Mouse (Mus musculus): ENCODE results near the gene Hvcn1. TPM values are rescaled to one million over a fixed set of nuclear protein-coding genes. Genes with fewer than 3 reads are reported as not detected.

Gene Hvcn1
- polyA plus RNA-seq, 1 experiment from 2014 or later: 12.5 TPM

DNA sequence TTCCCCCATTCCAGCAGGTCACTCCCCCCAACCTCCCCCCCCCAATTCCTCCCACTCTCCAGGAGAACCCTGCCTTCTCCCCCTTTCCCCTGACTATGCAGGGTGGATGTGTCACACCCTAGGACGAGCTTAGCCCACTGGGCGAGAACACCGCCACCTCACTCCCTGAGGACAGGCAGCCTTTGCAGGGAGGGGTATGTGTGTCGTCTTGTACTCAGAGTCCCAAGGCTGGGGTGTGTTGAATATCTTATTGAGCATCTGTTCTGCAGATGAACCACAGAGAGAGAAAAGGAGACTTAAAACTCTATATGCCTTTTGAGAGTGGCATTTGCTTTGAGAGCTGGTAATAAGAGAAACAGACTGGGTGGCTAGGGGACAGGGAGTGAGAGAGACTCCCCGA lies 30.6 kb downstream of the Hvcn1 start:
- Histone ChIP-seq H3K27ac (ENCODE audit: low read depth, low read length) (no peak overlapping the region), H3K36me3 (ENCODE audit: control insufficient read depth, insufficient read depth, low read length) (peaks cover 6% of the 10 kb centered on the region), H3K27me3 (ENCODE audit: control insufficient read depth, insufficient read depth, low read length) (no peaks in the 10 kb centered on the region), H3K9ac (ENCODE audit: low read length) (no peak overlapping the region), H3K4me1 (ENCODE audit: control insufficient read depth, insufficient read depth, low read length) (no peaks in the 10 kb centered on the region), H3K4me2 (no peak overlapping the region), H3K9me3 (ENCODE audit: control insufficient read depth, low read length) (no peaks in the 10 kb centered on the region), H3K4me3 (ENCODE audit: low read depth, low read length) (no peak overlapping the region)
- no peak for ATAC-seq (ENCODE audit: low FRiP score)
- 64% methylated on average over 5 of the region's 5 CpGs for WGBS
- DNase-seq (ENCODE audit: low spot score, missing footprints): no peak

DNA sequence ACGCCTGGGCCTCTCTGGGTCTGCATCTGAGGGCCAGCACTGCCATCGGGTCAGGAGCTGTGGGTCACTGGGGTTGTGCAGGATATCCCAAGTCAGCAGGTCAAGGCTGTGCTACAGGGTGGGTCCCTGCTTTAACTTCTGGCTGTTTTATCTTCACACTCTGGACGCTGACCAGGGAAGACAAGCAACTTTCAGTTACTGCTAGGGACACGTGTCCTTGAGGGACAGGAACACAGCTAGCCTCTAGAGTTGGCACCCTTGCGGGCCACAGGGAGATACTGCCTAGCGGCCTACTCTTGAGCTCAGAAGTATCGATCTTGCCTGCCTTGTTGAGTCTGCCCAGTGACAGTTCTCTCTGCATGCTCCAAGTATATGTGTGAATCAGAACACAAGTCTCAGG lies 33.0 kb downstream of the Hvcn1 start:
- no peak for DNase-seq (ENCODE audit: low spot score, missing footprints)
- Histone ChIP-seq H3K27ac (ENCODE audit: low read depth, low read length) (no peak overlapping the region), H3K9me3 (ENCODE audit: control insufficient read depth, low read length) (no peaks in the 10 kb centered on the region), H3K4me2 (no peak overlapping the region), H3K9ac (ENCODE audit: low read length) (no peak overlapping the region), H3K27me3 (ENCODE audit: control insufficient read depth, insufficient read depth, low read length) (no peaks in the 10 kb centered on the region), H3K36me3 (ENCODE audit: control insufficient read depth, insufficient read depth, low read length) (peaks cover 6% of the 10 kb centered on the region), H3K4me3 (ENCODE audit: low read depth, low read length) (no peak overlapping the region), H3K4me1 (ENCODE audit: control insufficient read depth, insufficient read depth, low read length) (no peaks in the 10 kb centered on the region)
- no peak for ATAC-seq (ENCODE audit: low FRiP score)
- WGBS: 82% methylated on average over 7 of the region's 7 CpGs

DNA sequence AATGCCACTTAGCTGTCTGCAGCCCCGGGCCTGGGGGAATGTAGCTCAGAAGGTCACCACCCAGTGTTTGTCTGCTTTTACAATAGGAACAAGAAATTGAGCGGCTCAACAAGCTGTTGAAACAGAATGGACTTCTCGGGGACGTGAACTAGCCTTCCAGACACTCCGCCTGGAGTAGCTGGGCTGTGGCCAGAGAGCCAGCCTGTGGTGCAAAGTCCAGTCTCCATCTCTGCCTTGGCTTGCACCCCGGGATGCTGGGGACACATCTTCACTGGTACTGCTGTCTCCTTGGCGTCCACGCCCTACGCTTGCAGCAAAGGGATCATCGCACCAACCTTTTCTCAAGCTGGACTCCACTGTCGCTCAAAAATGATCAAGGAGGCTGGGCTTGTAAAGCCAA lies 33.9 kb downstream of the Hvcn1 start:
- H3K9ac ChIP-seq (ENCODE audit: low read length): no peak overlapping the region
- H3K4me1 ChIP-seq (ENCODE audit: control insufficient read depth, insufficient read depth, low read length): no peaks in the 10 kb centered on the region
- H3K4me2 ChIP-seq: no peak overlapping the region
- 91% methylated on average over 11 of the region's 11 CpGs for WGBS
- no peaks in the 10 kb centered on the region for H3K27me3 ChIP-seq (ENCODE audit: control insufficient read depth, insufficient read depth, low read length)
- peaks cover 6% of the 10 kb centered on the region for H3K36me3 ChIP-seq (ENCODE audit: control insufficient read depth, insufficient read depth, low read length)
- no peak overlapping the region for H3K27ac ChIP-seq (ENCODE audit: low read depth, low read length)
- no peak for DNase-seq (ENCODE audit: low spot score, missing footprints)
- H3K9me3 ChIP-seq (ENCODE audit: control insufficient read depth, low read length): no peaks in the 10 kb centered on the region
- no peak for ATAC-seq (ENCODE audit: low FRiP score)
- no peak overlapping the region for H3K4me3 ChIP-seq (ENCODE audit: low read depth, low read length)

DNA sequence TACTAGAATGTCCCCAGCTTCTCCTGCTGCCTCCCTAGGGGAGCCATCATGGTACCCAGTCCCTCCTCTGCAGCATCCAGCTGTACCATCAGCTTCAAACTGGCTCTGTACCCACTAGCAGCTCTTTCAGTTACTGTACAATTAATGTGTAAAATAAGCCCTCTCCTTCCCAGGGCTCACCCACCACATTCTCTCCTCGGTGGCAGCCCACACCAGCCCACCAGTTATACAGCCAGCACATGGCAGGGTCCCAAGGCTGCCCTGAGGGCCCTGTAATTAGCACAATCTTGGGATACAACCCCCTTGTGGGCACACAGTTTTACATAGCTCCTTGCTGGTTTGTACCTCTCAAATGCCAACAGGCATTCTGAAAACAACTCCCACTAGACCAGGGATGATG lies 34.4 kb downstream of the Hvcn1 start:
- Histone ChIP-seq H3K27me3 (ENCODE audit: control insufficient read depth, insufficient read depth, low read length) (no peaks in the 10 kb centered on the region), H3K27ac (ENCODE audit: low read depth, low read length) (no peak overlapping the region), H3K4me3 (ENCODE audit: low read depth, low read length) (no peak overlapping the region), H3K9ac (ENCODE audit: low read length) (no peak overlapping the region), H3K4me1 (ENCODE audit: control insufficient read depth, insufficient read depth, low read length) (no peaks in the 10 kb centered on the region), H3K36me3 (ENCODE audit: control insufficient read depth, insufficient read depth, low read length) (peaks cover 6% of the 10 kb centered on the region), H3K9me3 (ENCODE audit: control insufficient read depth, low read length) (no peaks in the 10 kb centered on the region), H3K4me2 (no peak overlapping the region)
- no peak for ATAC-seq (ENCODE audit: low FRiP score)
- 94% methylated on average over 1 of the region's 1 CpGs for WGBS
- no peak for DNase-seq (ENCODE audit: low spot score, missing footprints)

- Histone ChIP-seq H3K9me3 (ENCODE audit: control insufficient read depth, low read length) (no peaks in the 10 kb centered on the region), H3K4me2 (no peak overlapping the region), H3K27ac (ENCODE audit: low read depth, low read length) (no peak overlapping the region), H3K9ac (ENCODE audit: low read length) (no peak overlapping the region), H3K36me3 (ENCODE audit: control insufficient read depth, insufficient read depth, low read length) (peaks cover 9% of the 10 kb centered on the region), H3K4me3 (ENCODE audit: low read depth, low read length) (no peak overlapping the region), H3K27me3 (ENCODE audit: control insufficient read depth, insufficient read depth, low read length) (no peaks in the 10 kb centered on the region), H3K4me1 (ENCODE audit: control insufficient read depth, insufficient read depth, low read length) (no peaks in the 10 kb centered on the region)
- ATAC-seq (ENCODE audit: low FRiP score) (no peak), DNase-seq (ENCODE audit: low spot score, missing footprints) (no peak)
- WGBS: 87% methylated on average over 6 of the region's 6 CpGs
Observed at GRCm38 (mm10) chr5:122242521-122243123, 36.0 kb downstream of the Hvcn1 start.

GRCm38 (mm10) chr5:122243781-122244523 lies 37.3 kb downstream of the Hvcn1 start:
- Histone ChIP-seq H3K4me3 (ENCODE audit: low read depth, low read length) (no peak overlapping the region), H3K9me3 (ENCODE audit: control insufficient read depth, low read length) (no peaks in the 10 kb centered on the region), H3K36me3 (ENCODE audit: control insufficient read depth, insufficient read depth, low read length) (peaks cover 12% of the 10 kb centered on the region), H3K27ac (ENCODE audit: low read depth, low read length) (no peak overlapping the region), H3K9ac (ENCODE audit: low read length) (no peak overlapping the region), H3K4me2 (no peak overlapping the region), H3K27me3 (ENCODE audit: control insufficient read depth, insufficient read depth, low read length) (no peaks in the 10 kb centered on the region), H3K4me1 (ENCODE audit: control insufficient read depth, insufficient read depth, low read length) (no peaks in the 10 kb centered on the region)
- DNase-seq (ENCODE audit: low spot score, missing footprints) (peak; percentile 45), ATAC-seq (ENCODE audit: low FRiP score) (no peak)
- 88% methylated on average over 17 of the region's 17 CpGs for WGBS

DNA sequence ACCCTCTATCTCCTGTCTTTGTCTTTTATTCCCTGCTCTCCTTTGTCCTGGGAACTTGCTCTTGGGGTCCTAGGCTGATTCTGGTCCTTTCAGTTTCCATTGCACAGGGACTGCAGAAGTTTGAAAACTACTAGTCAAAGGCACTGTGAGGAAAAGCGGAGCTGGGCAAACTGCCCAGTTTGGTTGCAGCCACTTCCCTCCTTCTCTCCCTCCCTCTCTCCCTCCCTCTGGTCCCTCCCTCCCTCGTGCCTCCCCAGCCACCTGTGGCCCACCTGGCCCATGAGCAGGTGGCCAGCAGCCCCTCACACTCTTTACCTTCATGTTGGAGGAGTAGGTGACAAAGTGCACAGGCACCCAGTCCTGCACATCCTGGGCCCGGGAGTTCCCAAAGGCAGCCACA lies 38.6 kb downstream of the Hvcn1 start:
- Histone ChIP-seq H3K4me1 (ENCODE audit: control insufficient read depth, insufficient read depth, low read length) (no peaks in the 10 kb centered on the region), H3K27me3 (ENCODE audit: control insufficient read depth, insufficient read depth, low read length) (no peaks in the 10 kb centered on the region), H3K27ac (ENCODE audit: low read depth, low read length) (no peak overlapping the region), H3K36me3 (ENCODE audit: control insufficient read depth, insufficient read depth, low read length) (peaks cover 12% of the 10 kb centered on the region), H3K4me3 (ENCODE audit: low read depth, low read length) (no peak overlapping the region), H3K9ac (ENCODE audit: low read length) (no peak overlapping the region), H3K9me3 (ENCODE audit: control insufficient read depth, low read length) (no peaks in the 10 kb centered on the region), H3K4me2 (no peak overlapping the region)
- no peak for ATAC-seq (ENCODE audit: low FRiP score)
- peak; percentile 73 for DNase-seq (ENCODE audit: low spot score, missing footprints)
- WGBS: 72% methylated on average over 3 of the region's 3 CpGs

DNA sequence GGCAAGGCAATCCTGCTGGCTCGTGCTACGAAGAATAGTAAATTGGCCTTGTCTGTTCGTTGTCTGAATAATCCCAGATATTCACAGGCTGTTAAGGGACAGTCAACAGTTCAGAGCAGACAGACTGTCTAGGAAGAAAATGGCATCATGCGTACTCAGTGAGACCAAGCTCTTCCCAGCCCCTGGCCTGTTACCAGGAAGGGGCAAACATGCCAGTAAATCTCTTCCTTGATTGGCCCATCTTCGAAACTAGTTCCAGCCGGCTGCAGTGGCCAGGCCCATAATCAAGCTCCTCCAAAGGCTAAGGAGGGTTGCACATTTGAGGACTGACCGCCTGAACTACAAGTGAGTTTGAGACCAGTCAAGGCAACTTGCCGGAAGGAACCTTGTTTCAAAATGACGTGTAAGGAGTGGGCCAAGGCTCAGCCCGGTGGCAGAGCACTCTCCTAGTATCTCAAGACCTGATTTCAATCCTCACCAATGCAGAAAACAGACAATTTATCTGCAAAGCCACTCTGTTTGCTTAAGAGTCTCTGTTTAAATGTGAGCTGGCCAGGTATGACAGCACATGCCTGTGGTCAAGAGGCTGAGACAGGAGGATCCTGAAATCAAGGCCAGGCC lies 40.1 kb downstream of the Hvcn1 start:
- Histone ChIP-seq H3K27me3 (ENCODE audit: control insufficient read depth, insufficient read depth, low read length) (no peaks in the 10 kb centered on the region), H3K4me1 (ENCODE audit: control insufficient read depth, insufficient read depth, low read length) (no peaks in the 10 kb centered on the region), H3K9ac (ENCODE audit: low read length) (no peak overlapping the region), H3K36me3 (ENCODE audit: control insufficient read depth, insufficient read depth, low read length) (peaks cover 6% of the 10 kb centered on the region), H3K4me2 (no peak overlapping the region), H3K27ac (ENCODE audit: low read depth, low read length) (no peak overlapping the region), H3K4me3 (ENCODE audit: low read depth, low read length) (no peak overlapping the region), H3K9me3 (ENCODE audit: control insufficient read depth, low read length) (no peaks in the 10 kb centered on the region)
- WGBS: 92% methylated on average over 10 of the region's 10 CpGs
- DNase-seq (ENCODE audit: low spot score, missing footprints): no peak
- ATAC-seq (ENCODE audit: low FRiP score): no peak

GRCm38 (mm10) chr5:122247529-122247928 lies 40.9 kb downstream of the Hvcn1 start:
- no peaks in the 10 kb centered on the region for H3K9me3 ChIP-seq (ENCODE audit: control insufficient read depth, low read length)
- no peak overlapping the region for H3K9ac ChIP-seq (ENCODE audit: low read length)
- H3K4me2 ChIP-seq: no peak overlapping the region
- DNase-seq (ENCODE audit: low spot score, missing footprints): peak; percentile 23
- WGBS: 92% methylated on average over 11 of the region's 11 CpGs
- no peak overlapping the region for H3K4me3 ChIP-seq (ENCODE audit: low read depth, low read length)
- ATAC-seq (ENCODE audit: low FRiP score): no peak
- H3K27ac ChIP-seq (ENCODE audit: low read depth, low read length): no peak overlapping the region
- H3K4me1 ChIP-seq (ENCODE audit: control insufficient read depth, insufficient read depth, low read length): no peaks in the 10 kb centered on the region
- H3K27me3 ChIP-seq (ENCODE audit: control insufficient read depth, insufficient read depth, low read length): no peaks in the 10 kb centered on the region
- H3K36me3 ChIP-seq (ENCODE audit: control insufficient read depth, insufficient read depth, low read length): peaks cover 6% of the 10 kb centered on the region

Data from midbrain, embryonic 11.5 days (tissue).